Mouse (Mus musculus): ENCODE measurements around the gene Prn. TPM values are rescaled to one million over a fixed set of nuclear protein-coding genes. Genes with fewer than 3 reads are reported as not detected.

Prn gene
- polyA plus RNA-seq, 1 experiment from 2014 or later: not detected

- Histone ChIP-seq H3K9me3 (ENCODE audit: control insufficient read depth) (no peaks in the 10 kb centered on the region), H3K9ac (ENCODE audit: low read depth, low read length) (no peak overlapping the region), H3K4me3 (ENCODE audit: low read depth, low read length) (no peak overlapping the region), H3K4me2 (replicated peaks; ENCODE audit: low read depth) (no peak overlapping the region), H3K27ac (ENCODE audit: low read depth, low read length) (no peak overlapping the region), H3K4me1 (replicated peaks; ENCODE audit: control insufficient read depth, insufficient read depth, low read length) (no peaks in the 10 kb centered on the region), H3K27me3 (replicated peaks; ENCODE audit: control insufficient read depth, insufficient read depth, low read length) (no peaks in the 10 kb centered on the region), H3K36me3 (ENCODE audit: control insufficient read depth, insufficient read depth) (no peaks in the 10 kb centered on the region)
- no peak for TF ChIP-seq CTCF (IDR thresholded peaks at IDR 0.05; ENCODE audit: low read depth)
- no peak for ATAC-seq
- WGBS: 19% methylated on average over 1 of the region's 1 CpGs
Measured at GRCm38 (mm10) chr2:131944370-131944769, 34.6 kb downstream of the Prn start.

DNA sequence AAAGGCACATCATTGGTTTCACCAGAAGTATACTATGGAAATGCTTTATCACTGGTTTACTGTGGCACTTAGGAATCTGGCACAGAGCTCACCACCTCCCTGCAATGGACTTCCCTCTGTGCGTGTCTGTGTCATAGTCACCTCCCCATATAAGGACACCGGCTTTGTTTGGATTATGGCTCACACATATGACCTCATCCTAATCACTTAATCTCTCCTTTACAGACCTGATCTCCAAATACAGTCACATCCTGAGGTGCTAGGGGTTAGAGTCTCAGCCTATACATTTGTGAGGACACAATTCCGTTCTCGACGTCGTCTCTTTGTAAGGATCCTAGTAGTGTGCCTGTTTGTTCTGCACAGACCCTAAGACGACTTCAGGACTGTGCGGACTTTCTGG is 35.5 kb downstream of the Prn start:
- H3K4me1 ChIP-seq (replicated peaks; ENCODE audit: control insufficient read depth, insufficient read depth, low read length): no peaks in the 10 kb centered on the region
- no peak overlapping the region for H3K27ac ChIP-seq (ENCODE audit: low read depth, low read length)
- H3K36me3 ChIP-seq (ENCODE audit: control insufficient read depth, insufficient read depth): no peaks in the 10 kb centered on the region
- TF ChIP-seq CTCF (IDR thresholded peaks at IDR 0.05; ENCODE audit: low read depth): no peak
- 63% methylated on average over 8 of the region's 8 CpGs for WGBS
- no peak overlapping the region for H3K4me2 ChIP-seq (replicated peaks; ENCODE audit: low read depth)
- no peak overlapping the region for H3K4me3 ChIP-seq (ENCODE audit: low read depth, low read length)
- no peaks in the 10 kb centered on the region for H3K27me3 ChIP-seq (replicated peaks; ENCODE audit: control insufficient read depth, insufficient read depth, low read length)
- H3K9me3 ChIP-seq (ENCODE audit: control insufficient read depth): no peaks in the 10 kb centered on the region
- H3K9ac ChIP-seq (ENCODE audit: low read depth, low read length): no peak overlapping the region
- ATAC-seq: no peak

DNA sequence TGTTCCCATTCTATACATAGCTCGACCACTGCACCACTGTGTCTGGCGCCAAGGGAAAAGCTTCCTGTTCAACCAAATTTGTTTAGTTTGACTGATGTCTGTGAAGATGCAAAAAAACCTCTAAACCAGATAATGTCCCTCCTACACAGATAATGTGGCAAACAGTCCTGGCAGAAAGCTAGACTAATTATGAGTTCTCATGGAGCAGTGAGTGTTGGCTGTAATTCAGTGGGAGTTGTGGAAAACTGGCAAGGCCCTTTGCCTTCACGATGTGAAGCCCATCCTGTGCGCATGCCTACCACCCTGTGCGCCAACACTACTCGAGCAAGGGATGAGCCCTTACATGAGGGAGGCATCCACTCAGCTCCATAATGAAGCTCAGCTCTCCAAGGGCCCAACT is 36.0 kb downstream of the Prn start:
- no peak for ATAC-seq
- Histone ChIP-seq H3K27ac (ENCODE audit: low read depth, low read length) (no peak overlapping the region), H3K36me3 (ENCODE audit: control insufficient read depth, insufficient read depth) (no peaks in the 10 kb centered on the region), H3K27me3 (replicated peaks; ENCODE audit: control insufficient read depth, insufficient read depth, low read length) (no peaks in the 10 kb centered on the region; the same call in 1 of the 2 replicates), H3K9me3 (ENCODE audit: control insufficient read depth) (no peaks in the 10 kb centered on the region), H3K4me3 (ENCODE audit: low read depth, low read length) (no peak overlapping the region), H3K4me2 (replicated peaks; ENCODE audit: low read depth) (no peak overlapping the region), H3K4me1 (replicated peaks; ENCODE audit: control insufficient read depth, insufficient read depth, low read length) (no peaks in the 10 kb centered on the region), H3K9ac (ENCODE audit: low read depth, low read length) (no peak overlapping the region)
- TF ChIP-seq CTCF (IDR thresholded peaks at IDR 0.05; ENCODE audit: low read depth): no peak
- whole genome bisulfite sequencing: 80% methylated on average over 6 of the region's 6 CpGs

- Histone ChIP-seq H3K27me3 (replicated peaks; ENCODE audit: control insufficient read depth, insufficient read depth, low read length) (peaks cover 2% of the 10 kb centered on the region; the same call in 1 of the 2 replicates), H3K27ac (ENCODE audit: low read depth, low read length) (no peak overlapping the region), H3K9ac (ENCODE audit: low read depth, low read length) (no peak overlapping the region), H3K4me3 (ENCODE audit: low read depth, low read length) (no peak overlapping the region), H3K4me1 (replicated peaks; ENCODE audit: control insufficient read depth, insufficient read depth, low read length) (no peaks in the 10 kb centered on the region), H3K4me2 (replicated peaks; ENCODE audit: low read depth) (no peak overlapping the region), H3K9me3 (ENCODE audit: control insufficient read depth) (no peaks in the 10 kb centered on the region), H3K36me3 (ENCODE audit: control insufficient read depth, insufficient read depth) (no peaks in the 10 kb centered on the region)
- no peak for ATAC-seq
- 84% methylated on average over 16 of the region's 16 CpGs for WGBS
- no peak for TF ChIP-seq CTCF (IDR thresholded peaks at IDR 0.05; ENCODE audit: low read depth)
Measured at GRCm38 (mm10) chr2:131946351-131946750, 36.6 kb downstream of the Prn start.

GRCm38 (mm10) chr2:131948156-131948555 is 38.4 kb downstream of the Prn start:
- WGBS: 71% methylated on average over 3 of the region's 3 CpGs
- ATAC-seq: no peak

DNA sequence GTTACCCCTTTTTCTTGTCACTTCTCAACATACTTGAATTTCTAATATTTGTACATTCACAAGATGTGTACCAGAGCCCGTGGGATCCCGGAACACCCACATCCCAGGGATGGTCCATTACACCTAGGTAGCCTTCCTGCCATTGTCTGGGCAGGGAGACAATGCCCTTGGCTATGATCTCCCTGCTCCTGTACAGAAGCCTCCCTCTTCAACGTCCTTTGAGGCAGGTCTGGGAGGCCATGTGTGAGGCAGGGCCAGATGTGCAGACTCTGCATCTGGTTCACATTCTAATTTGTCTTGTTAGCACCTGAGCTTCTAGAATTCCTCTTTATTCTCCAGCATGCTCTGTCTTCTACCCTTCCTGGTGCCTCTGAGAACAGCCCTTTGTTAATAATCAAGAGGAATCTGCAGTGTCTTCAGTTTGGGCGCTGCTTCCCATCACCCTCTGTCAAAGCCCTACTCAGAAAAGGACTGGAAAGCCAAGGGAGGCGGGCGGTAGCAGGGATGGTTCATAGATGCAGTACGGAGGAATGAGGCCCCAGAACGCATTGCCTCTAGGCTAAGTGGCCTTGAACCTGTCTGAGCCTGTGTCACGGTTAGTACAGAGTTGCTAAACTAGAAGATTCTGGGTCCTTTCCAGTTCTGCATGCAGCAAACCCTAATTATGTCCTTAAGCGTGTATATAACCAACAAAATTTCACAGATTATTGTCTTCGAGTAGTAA is 39.3 kb downstream of the Prn start:
- no peak for ATAC-seq
- Histone ChIP-seq H3K9ac (ENCODE audit: low read depth, low read length) (no peak overlapping the region), H3K9me3 (ENCODE audit: control insufficient read depth) (no peaks in the 10 kb centered on the region), H3K27me3 (replicated peaks; ENCODE audit: control insufficient read depth, insufficient read depth, low read length) (peaks cover 18% of the 10 kb centered on the region), H3K4me1 (replicated peaks; ENCODE audit: control insufficient read depth, insufficient read depth, low read length) (no peaks in the 10 kb centered on the region), H3K4me2 (replicated peaks; ENCODE audit: low read depth) (no peak overlapping the region), H3K27ac (ENCODE audit: low read depth, low read length) (no peak overlapping the region), H3K36me3 (ENCODE audit: control insufficient read depth, insufficient read depth) (no peaks in the 10 kb centered on the region), H3K4me3 (ENCODE audit: low read depth, low read length) (no peak overlapping the region)
- 61% methylated on average over 11 of the region's 11 CpGs for WGBS
- TF ChIP-seq CTCF (IDR thresholded peaks at IDR 0.05; ENCODE audit: low read depth): no peak

More at GRCm38 (mm10) chr2:131948156-131948555, 38.4 kb downstream of the Prn start:
- H3K9me3 ChIP-seq (ENCODE audit: control insufficient read depth): no peaks in the 10 kb centered on the region
- H3K4me2 ChIP-seq (replicated peaks; ENCODE audit: low read depth): no peak overlapping the region
- peaks cover 14% of the 10 kb centered on the region for H3K27me3 ChIP-seq (replicated peaks; ENCODE audit: control insufficient read depth, insufficient read depth, low read length)
- no peaks in the 10 kb centered on the region for H3K4me1 ChIP-seq (replicated peaks; ENCODE audit: control insufficient read depth, insufficient read depth, low read length)
- no peak overlapping the region for H3K4me3 ChIP-seq (ENCODE audit: low read depth, low read length)
- no peak overlapping the region for H3K9ac ChIP-seq (ENCODE audit: low read depth, low read length)
- TF ChIP-seq CTCF (IDR thresholded peaks at IDR 0.05; ENCODE audit: low read depth): no peak
- no peak overlapping the region for H3K27ac ChIP-seq (ENCODE audit: low read depth, low read length)
- no peaks in the 10 kb centered on the region for H3K36me3 ChIP-seq (ENCODE audit: control insufficient read depth, insufficient read depth)

Measured in intestine, postnatal 0 days (tissue).